In the genomic region with DNA sequence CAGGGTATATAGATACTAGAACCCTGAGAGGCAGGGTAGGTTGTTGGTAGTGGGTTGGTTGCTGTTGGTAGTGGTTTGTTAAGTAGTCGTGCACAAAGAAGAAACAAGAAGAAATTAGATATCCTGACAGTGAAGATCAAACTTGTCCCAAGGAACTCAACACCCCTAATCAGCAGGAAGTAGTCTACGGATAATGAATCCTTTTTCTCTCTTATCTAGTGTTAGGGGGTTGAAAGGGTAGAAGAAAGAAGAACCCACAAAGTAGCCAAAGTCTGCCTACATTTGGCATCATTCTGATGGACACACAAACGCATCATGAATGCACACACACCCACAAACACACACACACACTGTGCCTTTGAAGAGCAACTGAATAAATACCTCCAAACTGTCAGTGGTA, we compare ENCODE assay signal across 27 mouse cellular contexts.
"Had no signal": no experiment of that assay in that cellular context is flagged by ENCODE, and none has a peak within 500 bp of the region (broad histone marks: within the 10 kb centered on the region; RNA-seq: fewer than 3 reads in every experiment).

No protein-coding gene starts in this region.

- H3K9ac ChIP-seq: embryonic facial prominence, embryonic 12.5 days; embryonic facial prominence, embryonic 13.5 days; embryonic facial prominence, embryonic 15.5 days; forebrain, embryonic 12.5 days; forebrain, embryonic 13.5 days; forebrain, embryonic 15.5 days; forebrain, postnatal 0 days had no signal

- ATAC-seq: forebrain, embryonic 13.5 days; forebrain, embryonic 14.5 days; forebrain, embryonic 15.5 days; forebrain, embryonic 16.5 days; forebrain, postnatal 0 days had no signal

- H3K9me3 ChIP-seq: embryonic facial prominence, embryonic 10.5 days; embryonic facial prominence, embryonic 12.5 days; embryonic facial prominence, embryonic 13.5 days; embryonic facial prominence, embryonic 15.5 days; forebrain, embryonic 10.5 days; forebrain, embryonic 12.5 days; forebrain, embryonic 13.5 days; forebrain, embryonic 15.5 days had no signal

- H3K4me2 ChIP-seq: embryonic facial prominence, embryonic 12.5 days; embryonic facial prominence, embryonic 13.5 days; embryonic facial prominence, embryonic 15.5 days; forebrain, embryonic 12.5 days; forebrain, embryonic 13.5 days; forebrain, embryonic 15.5 days had no signal

- DNase-seq: cerebellum, adult 8-10 months; cerebellum, adult 9-10 months; cerebellum, adult 9-11 months; cerebellum, postnatal 10 days; cerebellum, postnatal 14 days; cerebellum, postnatal 25 days; cerebellum, postnatal 36 days; embryo, embryonic 11 days; forebrain, postnatal 0 days; gastrocnemius, adult 2 months; gastrocnemius, postnatal 10 days; gastrocnemius, postnatal 14 days; gastrocnemius, postnatal 25 days; gastrocnemius, postnatal 36 days; heart, adult 18-20 months; heart, adult 2 months had no signal

- H3K4me1 ChIP-seq: embryonic facial prominence, embryonic 12.5 days; embryonic facial prominence, embryonic 13.5 days; embryonic facial prominence, embryonic 15.5 days had no signal

- H3K4me3 ChIP-seq: embryonic facial prominence, embryonic 10.5 days; embryonic facial prominence, embryonic 12.5 days; embryonic facial prominence, embryonic 13.5 days; embryonic facial prominence, embryonic 15.5 days; erythroblast, embryonic 14.5 days; forebrain, embryonic 10.5 days; forebrain, embryonic 12.5 days; forebrain, embryonic 13.5 days; forebrain, embryonic 15.5 days; gastrocnemius, adult 2 months; heart, adult 2 months had no signal

- H3K36me3 ChIP-seq: embryonic facial prominence, embryonic 10.5 days; embryonic facial prominence, embryonic 12.5 days; embryonic facial prominence, embryonic 13.5 days; embryonic facial prominence, embryonic 15.5 days; forebrain, embryonic 10.5 days; forebrain, embryonic 12.5 days; forebrain, embryonic 15.5 days had no signal

- H3K27ac ChIP-seq: embryonic facial prominence, embryonic 10.5 days; embryonic facial prominence, embryonic 12.5 days; embryonic facial prominence, embryonic 13.5 days; embryonic facial prominence, embryonic 15.5 days; forebrain, embryonic 10.5 days; forebrain, embryonic 12.5 days; forebrain, embryonic 13.5 days; forebrain, embryonic 15.5 days; gastrocnemius, adult 2 months; heart, adult 2 months had no signal

- H3K27me3 ChIP-seq: embryonic facial prominence, embryonic 12.5 days; embryonic facial prominence, embryonic 15.5 days; forebrain, embryonic 13.5 days; forebrain, embryonic 15.5 days had no signal
